Mouse (Mus musculus): ENCODE measurements at regions not wholly inside any gene's neighbourhood (a gene's known extent, or its start where the extent isn't known, plus 50 kb on each side); places are given as distances from the start of the nearest gene placed in this dataset.

- TF ChIP-seq CTCF (IDR thresholded peaks at IDR 0.05; ENCODE audit: extremely low read depth, insufficient read depth, insufficient read length, insufficient replicate concordance) (no peak), POLR2A (IDR thresholded peaks at IDR 0.05; ENCODE audit: low read depth, low read length) (no peak)
Measured at GRCm38 (mm10) chr4:82148129-82149064, 557.2 kb downstream of the Nfib start.

Data from spleen, adult 2 months (tissue).